Mouse (Mus musculus): Measurements from ENCODE around the gene Dyrk1a. TPM values are rescaled to one million over a fixed set of nuclear protein-coding genes. Genes with fewer than 3 reads are reported as not detected.

The Dyrk1a gene
- polyA plus RNA-seq, 1 experiment from 2014 or later = 10.7 TPM

DNA sequence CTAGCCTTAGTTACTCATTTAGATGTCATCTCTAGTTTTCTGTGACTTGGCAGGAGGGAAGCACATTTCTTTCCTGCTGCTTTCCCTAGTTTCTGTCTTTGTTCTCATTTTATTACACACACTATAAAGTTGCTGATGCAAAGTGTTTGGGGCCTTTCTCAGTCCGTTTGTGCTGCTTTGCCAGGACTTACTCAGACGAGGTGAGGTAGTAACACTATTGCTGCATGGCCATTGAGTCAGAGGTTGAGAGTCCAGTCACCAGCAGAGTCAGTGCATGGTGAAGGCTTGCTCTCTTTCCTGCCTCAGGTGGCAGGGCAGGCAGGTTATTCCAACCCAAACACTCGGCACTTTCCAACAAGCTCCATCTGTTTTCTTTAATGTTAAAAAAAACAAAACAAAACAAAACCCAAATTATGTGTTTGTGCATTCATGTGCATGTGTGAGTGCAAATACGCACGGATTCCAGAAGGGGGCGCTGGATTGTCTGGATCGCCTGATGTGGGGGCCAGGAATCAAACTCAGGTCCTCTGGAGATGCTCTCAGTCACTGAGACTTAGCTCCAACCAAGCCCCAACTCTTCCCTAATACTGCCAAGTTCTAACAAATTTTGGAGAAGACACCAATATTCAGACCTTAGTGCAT lies 16.7 kb downstream of the Dyrk1a start:
- Histone ChIP-seq H3K27ac (no peak overlapping the region), H3K36me3 (no peaks in the 10 kb centered on the region), H3K9me3 (no peaks in the 10 kb centered on the region), H3K4me2 (no peak overlapping the region), H3K9ac (no peak overlapping the region), H3K4me3 (no peak overlapping the region), H3K27me3 (no peaks in the 10 kb centered on the region), H3K4me1 (replicated peaks) (peaks cover 85% of the 10 kb centered on the region)
- 66% methylated on average over 7 of the region's 7 CpGs for WGBS
- no peak for ATAC-seq (ENCODE audit: low FRiP score)

GRCm38 (mm10) chr16:94587461-94587860 lies 17.7 kb downstream of the Dyrk1a start:
- no peak overlapping the region for H3K27ac ChIP-seq
- H3K4me3 ChIP-seq = no peak overlapping the region
- 90% methylated on average over 4 of the region's 4 CpGs for WGBS
- no peak overlapping the region for H3K4me2 ChIP-seq
- H3K4me1 ChIP-seq (replicated peaks) = peaks cover 83% of the 10 kb centered on the region
- no peaks in the 10 kb centered on the region for H3K9me3 ChIP-seq
- no peak overlapping the region for H3K9ac ChIP-seq
- ATAC-seq (ENCODE audit: low FRiP score) = no peak
- no peaks in the 10 kb centered on the region for H3K27me3 ChIP-seq
- H3K36me3 ChIP-seq = no peaks in the 10 kb centered on the region

DNA sequence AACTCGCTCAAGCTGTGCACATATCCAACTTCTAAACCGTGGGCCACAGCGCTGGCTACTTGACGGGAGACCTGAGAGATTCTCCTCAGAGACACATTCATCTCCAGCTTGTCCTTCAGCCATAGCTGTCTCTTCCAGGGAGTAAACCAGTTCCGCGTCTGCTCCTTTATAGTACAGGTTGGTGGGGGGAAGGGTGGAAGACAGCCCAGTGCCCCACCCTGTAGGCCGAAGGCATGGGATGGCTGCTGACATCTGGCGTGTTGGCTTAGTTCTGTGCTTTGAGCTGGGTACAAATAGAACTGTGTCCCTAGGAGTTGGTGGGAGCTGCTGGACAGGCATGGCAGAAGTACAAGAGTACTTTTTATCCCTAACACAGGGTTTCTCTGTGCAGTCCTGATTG lies 18.4 kb downstream of the Dyrk1a start:
- WGBS = 71% methylated on average over 8 of the region's 8 CpGs
- no peak overlapping the region for H3K9ac ChIP-seq
- no peak overlapping the region for H3K4me3 ChIP-seq
- peak; percentile 28; the same call in 1 of the 2 replicates for ATAC-seq (ENCODE audit: low FRiP score)
- peaks cover 76% of the 10 kb centered on the region for H3K4me1 ChIP-seq (replicated peaks)
- H3K27me3 ChIP-seq = no peaks in the 10 kb centered on the region
- H3K36me3 ChIP-seq = no peaks in the 10 kb centered on the region
- H3K4me2 ChIP-seq = no peak overlapping the region
- H3K27ac ChIP-seq = peak overlapping the region; percentile 52; the same call in 1 of the 2 replicates
- H3K9me3 ChIP-seq = no peaks in the 10 kb centered on the region

DNA sequence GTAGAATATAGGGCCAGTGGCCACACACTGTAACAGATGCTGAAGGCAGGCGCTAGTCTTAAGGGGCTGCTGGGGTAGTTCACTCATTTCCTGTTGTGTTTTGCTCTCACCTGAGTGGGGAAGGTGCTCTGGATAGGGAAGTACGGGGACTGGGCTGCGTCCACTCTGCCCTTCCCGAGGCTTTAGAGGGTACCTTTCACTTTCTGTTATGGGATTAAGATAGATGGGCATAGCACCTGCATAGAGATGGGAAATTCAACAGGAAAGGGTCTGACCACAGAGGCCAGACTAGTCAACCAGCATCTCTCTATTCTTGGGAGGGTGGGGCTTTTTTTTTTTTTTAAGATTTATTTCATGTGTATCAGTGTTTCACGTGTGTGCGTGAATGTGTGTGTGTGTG lies 19.2 kb downstream of the Dyrk1a start:
- Histone ChIP-seq H3K36me3 (no peaks in the 10 kb centered on the region), H3K4me2 (no peak overlapping the region), H3K9ac (no peak overlapping the region), H3K4me3 (no peak overlapping the region), H3K4me1 (replicated peaks) (peaks cover 68% of the 10 kb centered on the region), H3K27ac (peak overlapping the region; percentile 30; the same call in 1 of the 2 replicates), H3K27me3 (no peaks in the 10 kb centered on the region), H3K9me3 (no peaks in the 10 kb centered on the region)
- no peak for ATAC-seq (ENCODE audit: low FRiP score)
- 91% methylated on average over 6 of the region's 6 CpGs for WGBS

DNA sequence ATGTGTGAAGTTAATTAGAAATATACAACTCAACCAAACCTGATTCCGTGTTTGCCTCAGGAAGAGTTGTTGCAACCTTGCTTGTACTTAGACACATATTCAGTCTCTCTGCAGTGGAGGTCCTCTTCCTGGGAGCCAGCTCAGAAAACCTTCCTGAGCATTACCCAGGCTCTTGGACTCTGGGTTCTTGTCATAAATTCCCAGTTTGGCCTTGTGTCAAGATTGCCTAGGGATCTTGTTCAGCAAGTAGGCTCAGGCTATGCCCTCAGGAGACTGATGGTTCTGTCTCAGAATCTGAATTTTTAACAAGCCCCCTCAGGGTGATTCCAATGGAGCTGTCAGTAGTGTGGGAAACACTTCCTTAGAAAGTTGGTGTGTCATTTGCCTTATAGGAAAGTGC lies 19.8 kb downstream of the Dyrk1a start:
- Histone ChIP-seq H3K4me2 (no peak overlapping the region), H3K27me3 (no peaks in the 10 kb centered on the region), H3K9ac (no peak overlapping the region), H3K4me1 (replicated peaks) (peaks cover 62% of the 10 kb centered on the region), H3K4me3 (no peak overlapping the region), H3K27ac (peak overlapping the region; percentile 30; the same call in 1 of the 2 replicates), H3K36me3 (no peaks in the 10 kb centered on the region), H3K9me3 (no peaks in the 10 kb centered on the region)
- WGBS = 91% methylated on average over 1 of the region's 1 CpGs
- no peak for ATAC-seq (ENCODE audit: low FRiP score)

DNA sequence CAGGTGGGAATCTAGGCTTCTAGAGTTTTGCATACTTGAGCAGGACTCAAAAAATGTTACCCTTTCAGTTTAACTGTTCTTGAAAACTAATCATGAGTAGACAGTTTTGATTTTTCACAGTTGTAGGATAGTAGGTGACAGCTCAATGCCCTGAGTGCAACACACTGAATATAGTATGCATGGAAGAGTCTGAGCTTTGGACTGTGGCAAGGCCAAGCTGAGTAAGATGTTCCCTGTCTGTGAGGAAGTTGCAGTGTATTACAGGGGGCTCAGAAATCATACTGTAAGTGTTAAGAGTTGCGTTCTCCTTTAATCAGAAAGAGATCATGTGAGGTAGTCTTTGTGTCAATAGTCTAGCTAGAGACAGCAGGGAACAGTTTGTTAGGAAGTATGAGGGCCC lies 20.4 kb downstream of the Dyrk1a start:
- WGBS = 95% methylated on average over 1 of the region's 1 CpGs
- H3K27me3 ChIP-seq = no peaks in the 10 kb centered on the region
- H3K36me3 ChIP-seq = no peaks in the 10 kb centered on the region
- H3K9me3 ChIP-seq = no peaks in the 10 kb centered on the region
- H3K4me2 ChIP-seq = no peak overlapping the region
- peaks cover 58% of the 10 kb centered on the region for H3K4me1 ChIP-seq (replicated peaks)
- H3K27ac ChIP-seq = no peak overlapping the region
- no peak overlapping the region for H3K4me3 ChIP-seq
- ATAC-seq (ENCODE audit: low FRiP score) = no peak
- H3K9ac ChIP-seq = no peak overlapping the region

GRCm38 (mm10) chr16:94590977-94591376 lies 21.2 kb downstream of the Dyrk1a start:
- Histone ChIP-seq H3K9ac (no peak overlapping the region), H3K36me3 (no peaks in the 10 kb centered on the region), H3K4me2 (no peak overlapping the region), H3K27ac (0 out of 2 replicates have a peak overlapping the region, but pooled peaks have one; percentile 5), H3K9me3 (no peaks in the 10 kb centered on the region), H3K4me1 (replicated peaks) (peaks cover 60% of the 10 kb centered on the region), H3K4me3 (no peak overlapping the region), H3K27me3 (no peaks in the 10 kb centered on the region)
- no peak for ATAC-seq (ENCODE audit: low FRiP score)
- WGBS = 71% methylated on average over 8 of the region's 8 CpGs

GRCm38 (mm10) chr16:94591536-94591935 lies 21.7 kb downstream of the Dyrk1a start:
- no peaks in the 10 kb centered on the region for H3K36me3 ChIP-seq
- no peak overlapping the region for H3K4me2 ChIP-seq
- no peak overlapping the region for H3K9ac ChIP-seq
- H3K9me3 ChIP-seq = no peaks in the 10 kb centered on the region
- no peak for ATAC-seq (ENCODE audit: low FRiP score)
- H3K27me3 ChIP-seq = no peaks in the 10 kb centered on the region
- 87% methylated on average over 3 of the region's 3 CpGs for WGBS
- H3K4me3 ChIP-seq = no peak overlapping the region
- no peak overlapping the region for H3K27ac ChIP-seq
- peaks cover 57% of the 10 kb centered on the region for H3K4me1 ChIP-seq (replicated peaks)

- Histone ChIP-seq H3K4me2 (no peak overlapping the region), H3K36me3 (no peaks in the 10 kb centered on the region), H3K9me3 (no peaks in the 10 kb centered on the region), H3K27ac (no peak overlapping the region), H3K4me3 (no peak overlapping the region), H3K4me1 (replicated peaks) (peaks cover 41% of the 10 kb centered on the region), H3K9ac (no peak overlapping the region), H3K27me3 (no peaks in the 10 kb centered on the region)
- no peak for ATAC-seq (ENCODE audit: low FRiP score)
- WGBS = 77% methylated on average over 2 of the region's 2 CpGs
These were observed 26.8 kb downstream of the Dyrk1a start for GRCm38 (mm10) chr16:94596633-94597032.

DNA sequence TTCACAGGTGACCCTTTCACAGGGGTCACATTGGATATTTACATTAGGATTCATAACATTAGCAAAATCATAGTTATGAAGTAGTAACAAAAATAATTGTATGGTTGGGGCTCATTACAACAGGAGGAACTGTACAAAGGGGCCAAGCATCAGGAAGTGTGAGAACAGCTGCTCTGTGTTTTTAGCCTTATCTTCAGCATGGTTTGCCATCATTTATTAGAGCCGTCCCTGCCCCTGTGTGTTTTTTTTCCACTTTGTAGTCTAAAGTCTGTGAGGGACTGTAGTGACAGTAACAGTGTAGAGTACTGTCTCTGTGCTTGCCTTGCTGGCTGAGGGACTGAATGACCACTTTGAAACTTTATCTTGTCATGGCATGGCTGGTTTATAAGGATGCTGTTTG lies 27.8 kb downstream of the Dyrk1a start:
- peaks cover 50% of the 10 kb centered on the region for H3K4me1 ChIP-seq (replicated peaks)
- H3K9me3 ChIP-seq = no peaks in the 10 kb centered on the region
- no peaks in the 10 kb centered on the region for H3K27me3 ChIP-seq
- ATAC-seq (ENCODE audit: low FRiP score) = no peak
- H3K36me3 ChIP-seq = no peaks in the 10 kb centered on the region
- H3K4me2 ChIP-seq = no peak overlapping the region
- no peak overlapping the region for H3K9ac ChIP-seq
- WGBS = 64% methylated on average over 1 of the region's 1 CpGs
- H3K4me3 ChIP-seq = no peak overlapping the region
- no peak overlapping the region for H3K27ac ChIP-seq

- Histone ChIP-seq H3K27ac (no peak overlapping the region), H3K4me2 (no peak overlapping the region), H3K9me3 (no peaks in the 10 kb centered on the region), H3K9ac (no peak overlapping the region), H3K4me1 (replicated peaks) (peaks cover 58% of the 10 kb centered on the region), H3K4me3 (no peak overlapping the region), H3K36me3 (no peaks in the 10 kb centered on the region), H3K27me3 (no peaks in the 10 kb centered on the region)
- 0 out of 2 replicates have a peak, but pooled peaks have one; percentile 19 for ATAC-seq (ENCODE audit: low FRiP score)
- WGBS = 52% methylated on average over 6 of the region's 6 CpGs
These were observed 30.3 kb downstream of the Dyrk1a start for GRCm38 (mm10) chr16:94599977-94600724.

DNA sequence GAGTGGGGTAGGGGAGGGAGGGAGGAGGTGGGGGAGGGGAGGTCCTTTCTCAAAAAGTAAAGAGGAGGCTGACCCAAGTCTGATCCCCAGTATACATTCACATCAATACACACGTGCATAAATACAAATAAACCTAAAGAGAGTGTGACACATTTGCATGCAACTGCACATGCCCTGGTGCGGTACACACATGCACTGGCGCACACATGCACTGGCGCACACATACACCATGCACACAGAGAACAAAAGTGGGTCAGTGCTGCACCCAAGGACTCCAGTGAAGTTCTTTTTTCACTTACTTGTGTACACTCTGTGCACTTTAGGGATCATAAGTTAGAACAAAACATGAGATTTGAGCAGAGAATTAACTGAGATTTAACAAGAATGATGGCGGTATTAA lies 31.3 kb downstream of the Dyrk1a start:
- WGBS = 64% methylated on average over 5 of the region's 5 CpGs
- Histone ChIP-seq H3K4me3 (no peak overlapping the region), H3K9me3 (no peaks in the 10 kb centered on the region), H3K9ac (no peak overlapping the region), H3K27ac (peak overlapping the region; percentile 60; the same call in 1 of the 2 replicates), H3K36me3 (no peaks in the 10 kb centered on the region), H3K4me2 (no peak overlapping the region), H3K27me3 (no peaks in the 10 kb centered on the region), H3K4me1 (replicated peaks) (peaks cover 52% of the 10 kb centered on the region)
- no peak for ATAC-seq (ENCODE audit: low FRiP score)

DNA sequence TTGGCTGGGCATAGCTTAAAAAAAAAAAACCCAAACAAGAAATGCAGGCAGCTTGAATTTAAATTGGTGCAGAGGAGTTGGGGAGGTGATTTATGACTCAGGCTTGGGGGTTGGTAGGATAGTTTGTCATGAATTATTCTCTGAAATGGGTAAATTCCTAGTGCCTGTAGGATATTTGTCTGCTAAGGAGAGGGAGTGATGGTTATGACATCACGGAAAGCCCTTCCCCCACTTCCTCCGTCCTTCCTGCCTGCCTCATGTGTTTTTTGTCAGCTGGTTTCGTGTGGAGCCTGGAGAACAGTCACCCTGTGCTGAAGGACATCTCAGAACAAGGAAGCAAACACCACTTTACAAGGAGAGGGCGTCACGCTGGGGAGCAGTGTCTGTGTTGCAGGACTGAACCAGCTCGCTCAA lies 31.7 kb downstream of the Dyrk1a start:
- H3K27me3 ChIP-seq = no peaks in the 10 kb centered on the region

More for the DNA sequence above, 31.7 kb downstream of the Dyrk1a start:
- H3K9ac ChIP-seq = no peak overlapping the region
- H3K4me2 ChIP-seq = no peak overlapping the region
- peaks cover 51% of the 10 kb centered on the region for H3K4me1 ChIP-seq (replicated peaks)
- no peak for ATAC-seq (ENCODE audit: low FRiP score)
- peak overlapping the region; percentile 49 for H3K27ac ChIP-seq
- 36% methylated on average over 6 of the region's 6 CpGs for WGBS
- no peaks in the 10 kb centered on the region for H3K9me3 ChIP-seq
- H3K4me3 ChIP-seq = no peak overlapping the region
- H3K36me3 ChIP-seq = no peaks in the 10 kb centered on the region

Data from hindbrain, embryonic 13.5 days (tissue).